Mouse (Mus musculus) liver, postnatal 0 days (tissue): ENCODE results near the gene Pex7.

Source experiments
- CTCF ChIP-seq: sonication (generic); IDR thresholded peaks from 2 replicates; pipeline ENCODE4 v1.5.1; 2016; ENCODE audit warnings: antibody characterized with exemption, low read depth
- EP300 ChIP-seq: IDR thresholded peaks from 2 replicates; pipeline ENCODE4 v1.6.1; 2016; ENCODE audit warnings: antibody characterized with exemption, low read depth, mild to moderate bottlenecking

DNA sequence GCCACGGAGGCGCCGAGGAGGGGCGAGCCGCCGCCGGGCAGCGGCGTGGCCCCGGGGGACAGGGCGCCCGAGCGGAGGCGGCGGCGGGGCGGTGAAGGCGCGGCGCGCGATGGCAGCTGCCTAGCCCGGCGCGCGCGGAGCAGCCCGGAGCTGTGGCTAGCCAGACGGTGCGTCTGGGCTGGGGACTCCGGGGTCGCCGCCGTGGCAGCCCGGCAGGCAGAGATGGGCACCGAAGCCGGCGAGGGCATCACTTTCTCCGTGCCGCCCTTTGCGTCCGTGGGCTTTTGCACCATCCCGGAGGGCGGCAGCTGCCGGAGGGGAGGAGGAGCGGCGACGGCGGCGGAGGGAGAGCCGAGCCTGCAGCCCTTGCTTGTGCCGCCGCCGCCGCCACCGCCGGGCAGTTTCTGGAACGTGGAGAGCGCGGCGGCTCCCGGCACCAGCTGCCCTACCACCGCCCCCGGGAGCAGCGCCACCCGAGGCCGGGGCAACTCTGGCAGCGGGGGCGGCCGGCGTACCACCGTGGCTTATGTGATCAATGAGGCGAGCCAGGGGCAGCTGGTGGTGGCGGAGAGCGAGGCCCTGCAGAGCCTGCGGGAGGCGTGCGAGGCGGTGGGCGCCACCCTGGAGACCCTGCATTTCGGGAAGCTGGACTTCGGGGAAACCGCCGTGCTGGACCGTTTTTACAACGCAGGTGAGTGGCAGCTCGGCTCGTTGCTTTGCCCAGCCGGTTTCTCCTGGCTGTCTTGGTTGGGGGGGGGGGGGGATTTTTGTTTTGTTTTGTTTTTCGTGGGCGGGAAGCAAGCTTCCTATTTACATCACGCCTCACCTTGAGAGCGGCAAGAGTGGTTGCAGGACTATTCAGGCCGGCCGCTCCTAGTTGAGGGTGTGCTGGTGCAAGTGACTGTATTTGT is 27.1 kb upstream of the Pex7 start, which contains the start of gene Map3k5:
- peak; percentile 32 for TF ChIP-seq CTCF
- TF ChIP-seq EP300: no peak
